16 mouse cellular contexts compared by ENCODE assay signal in genomic region chr1:175631080-175631479, GRCm38 (mm10). TPM values are rescaled to one million over a fixed set of nuclear protein-coding genes. Genes with fewer than 3 reads are reported as not detected.
"Had no signal": no experiment of that assay in that cellular context is flagged by ENCODE, and none has a peak within 500 bp of the region (broad histone marks: within the 10 kb centered on the region; RNA-seq: fewer than 3 reads in every experiment).

No protein-coding gene starts in this region.

- H3K27me3 ChIP-seq: limb, embryonic 15.5 days; midbrain, embryonic 15.5 days; neural tube, embryonic 12.5 days had no signal

- H3K36me3 ChIP-seq: limb, embryonic 15.5 days; midbrain, embryonic 15.5 days; neural tube, embryonic 12.5 days had no signal

- H3K9ac ChIP-seq: limb, embryonic 15.5 days; midbrain, embryonic 15.5 days; neural tube, embryonic 12.5 days had no signal

- DNase-seq: kidney, adult 11 months; kidney, postnatal 14 days; lung, adult 2 months; lung, postnatal 36 days; right cerebral cortex, postnatal 4 days; spleen, adult 18-20 months; thymus, postnatal 36 days had no signal

- H3K4me1 ChIP-seq: limb, embryonic 15.5 days; midbrain, embryonic 15.5 days; neural tube, embryonic 12.5 days had no signal

- ATAC-seq: lung, postnatal 0 days; midbrain, embryonic 15.5 days had no signal

- H3K9me3 ChIP-seq: limb, embryonic 15.5 days; midbrain, embryonic 15.5 days; neural tube, embryonic 12.5 days had no signal

- H3K27ac ChIP-seq: left cerebral cortex, adult 2 months; limb, embryonic 15.5 days; midbrain, embryonic 15.5 days; neural tube, embryonic 12.5 days had no signal

- H3K4me3 ChIP-seq: left cerebral cortex, adult 2 months; limb, embryonic 15.5 days; midbrain, embryonic 15.5 days; neural tube, embryonic 12.5 days had no signal

- H3K4me2 ChIP-seq: limb, embryonic 15.5 days; midbrain, embryonic 11.5 days; midbrain, embryonic 15.5 days; neural tube, embryonic 12.5 days had no signal

RNA-seq across cellular contexts. Expression of gene Kmo, which starts 10.9 kb away (rescaled TPM):
- total RNA-seq: layer of hippocampus, postnatal 25 days; left cerebral cortex, postnatal 14 days had no signal
- polyA plus RNA-seq: kidney, embryonic 14.5 days had no signal
